Mouse (Mus musculus): Measurements from ENCODE around the gene 4930518I15Rik. TPM values are rescaled to one million over a fixed set of nuclear protein-coding genes. Genes with fewer than 3 reads are reported as not detected.
"Not testable (repeated sequence)": the region's sequence is repeated elsewhere in the genome, so short reads cannot be mapped to it uniquely, and the experiment has no call there.

The 4930518I15Rik gene
- total RNA-seq, 2 experiments from 2014 or later: 1.7 to 2.9 TPM

- DNase-seq (ENCODE audit: low spot score in 2 of 2): no peak
Observed at GRCm38 (mm10) chr2:156847653-156848052, 10.1 kb downstream of the 4930518I15Rik start.

- DNase-seq (ENCODE audit: low spot score in 2 of 2): no peak
Observed at GRCm38 (mm10) chr2:156844715-156845114, 13.0 kb downstream of the 4930518I15Rik start.

GRCm38 (mm10) chr2:156843331-156843730, 14.4 kb downstream of the 4930518I15Rik start:
- DNase-seq (ENCODE audit: low spot score in 2 of 2): no peak

- no peak for DNase-seq (ENCODE audit: low spot score in 2 of 2)
Observed at GRCm38 (mm10) chr2:156842711-156843110, 15.0 kb downstream of the 4930518I15Rik start.

GRCm38 (mm10) chr2:156841841-156842706, 15.7 kb downstream of the 4930518I15Rik start:
- DNase-seq (ENCODE audit: low spot score in 2 of 2): peak; percentile 11 to 42

GRCm38 (mm10) chr2:156841028-156841840, 16.5 kb downstream of the 4930518I15Rik start:
- peak; percentile 66 to 82 for DNase-seq (ENCODE audit: low spot score in 2 of 2)

GRCm38 (mm10) chr2:156840301-156841027, 17.3 kb downstream of the 4930518I15Rik start:
- no peak for DNase-seq (ENCODE audit: low spot score in 2 of 2)

GRCm38 (mm10) chr2:156839319-156840191, 18.2 kb downstream of the 4930518I15Rik start, which contains the start of gene Tgif2:
TSS of gene Tgif2 (plus strand) at chr2:156840007.
- no peak for DNase-seq (ENCODE audit: low spot score in 2 of 2)

GRCm38 (mm10) chr2:156838839-156839238, 18.9 kb downstream of the 4930518I15Rik start:
- no peak for DNase-seq (ENCODE audit: low spot score in 2 of 2)

- DNase-seq (ENCODE audit: low spot score in 2 of 2): no peak
Observed at GRCm38 (mm10) chr2:156834336-156834735, 23.4 kb downstream of the 4930518I15Rik start.

GRCm38 (mm10) chr2:156825128-156825527, 32.6 kb downstream of the 4930518I15Rik start:
- not testable (repeated sequence) for DNase-seq (ENCODE audit: low spot score in 2 of 2)

GRCm38 (mm10) chr2:156816116-156816515, 41.6 kb downstream of the 4930518I15Rik start:
- DNase-seq (ENCODE audit: low spot score in 2 of 2): no peak

- no peak for DNase-seq (ENCODE audit: low spot score in 2 of 2)
Observed at GRCm38 (mm10) chr2:156815412-156815811, 42.3 kb downstream of the 4930518I15Rik start.

GRCm38 (mm10) chr2:156814893-156815292, 42.9 kb downstream of the 4930518I15Rik start:
- DNase-seq (ENCODE audit: low spot score in 2 of 2): no peak

GRCm38 (mm10) chr2:156814344-156814801, 43.4 kb downstream of the 4930518I15Rik start:
- DNase-seq (ENCODE audit: low spot score in 2 of 2): no peak

GRCm38 (mm10) chr2:156811556-156811955, 46.2 kb downstream of the 4930518I15Rik start:
- DNase-seq (ENCODE audit: low spot score in 2 of 2): no peak

- DNase-seq (ENCODE audit: low spot score in 2 of 2): no peak
Observed at GRCm38 (mm10) chr2:156810716-156811115, 47.0 kb downstream of the 4930518I15Rik start.

GRCm38 (mm10) chr2:156809579-156809978, 48.2 kb downstream of the 4930518I15Rik start:
- DNase-seq (ENCODE audit: low spot score in 2 of 2): peak; percentile 43 to 63

GRCm38 (mm10) chr2:156806886-156807285, 50.9 kb downstream of the 4930518I15Rik start:
- DNase-seq (ENCODE audit: low spot score in 2 of 2): no peak
